In the genomic region with DNA sequence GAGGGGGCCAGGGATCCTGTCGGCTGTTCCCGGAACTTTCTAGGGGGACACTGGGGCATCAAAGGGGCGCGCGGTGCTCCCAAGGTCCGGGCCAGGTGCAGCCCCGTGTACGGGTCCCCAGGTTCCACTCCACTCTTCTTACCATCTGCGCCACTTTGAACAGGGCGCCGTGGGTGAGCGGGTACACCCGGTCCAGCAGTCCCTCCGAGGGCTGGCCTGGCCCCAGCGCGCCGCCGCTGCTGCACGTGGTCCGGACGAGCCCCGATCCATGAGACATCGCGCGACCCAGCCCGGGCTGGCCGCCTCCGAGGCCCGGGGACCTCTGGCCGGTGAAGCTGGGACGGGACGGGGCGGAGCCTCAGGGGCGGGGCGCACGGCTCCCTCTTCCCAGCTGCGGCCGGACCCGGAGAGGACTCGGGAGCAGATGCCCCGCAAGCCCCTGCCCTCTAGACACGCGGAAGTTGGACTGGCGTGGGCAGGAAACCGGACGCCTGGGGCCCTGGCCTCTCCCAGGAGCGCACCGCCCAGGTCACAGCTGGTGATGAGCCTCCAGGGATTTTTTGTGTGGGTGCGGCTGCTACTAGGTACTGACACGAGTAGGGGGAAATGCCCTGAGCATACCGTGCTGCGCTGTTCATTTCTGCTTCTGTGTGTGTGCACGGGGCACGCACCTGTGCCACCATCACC, we compare ENCODE assay signal across 7 mouse cellular contexts. TPM values are rescaled to one million over a fixed set of nuclear protein-coding genes. Genes with fewer than 3 reads are reported as not detected.
DNase-seq lines count a peak whose midpoint lies in the region; ATAC-seq and TF ChIP-seq lines count a peak whose summit lies in the region.

TSS of gene Cmtm7 (minus strand) at position 331 of the 687 bp plus-strand sequence.

- H3K36me3 ChIP-seq in hindbrain, embryonic 14.5 days (replicated peaks; ENCODE audit: control insufficient read depth, insufficient read depth) = no peaks in the 10 kb centered on the region
- no peaks in the 10 kb centered on the region for H3K36me3 ChIP-seq in liver, adult 2 months (ENCODE audit: control insufficient read depth, insufficient read depth, low read length)
- no peaks in the 10 kb centered on the region for H3K36me3 ChIP-seq in midbrain, postnatal 0 days (ENCODE audit: insufficient read depth, low read length)
- no peaks in the 10 kb centered on the region; the same call in 1 of the 2 replicates for H3K36me3 ChIP-seq in splenic B cell, adult 2 months (ENCODE audit: control insufficient read depth, insufficient read depth, low read length, poor library complexity, severe bottlenecking)

- WGBS in hindbrain, embryonic 14.5 days = 2% methylated on average over 53 of the region's 54 CpGs
- WGBS in liver, adult 2 months = 2% methylated on average over 53 of the region's 54 CpGs
- 2% methylated on average over 48 of the region's 54 CpGs for WGBS in midbrain, postnatal 0 days

- no peak for TF ChIP-seq POLR2A in liver, adult 2 months (IDR thresholded peaks at IDR 0.05; ENCODE audit: extremely low read depth, insufficient read depth, low read length)

- no peak for TF ChIP-seq CTCF in Patski (IDR thresholded peaks at IDR 0.05)
- TF ChIP-seq CTCF in gastrocnemius, adult 2 months (IDR thresholded peaks at IDR 0.05) = no peak
- no peak for TF ChIP-seq CTCF in liver, adult 2 months (IDR thresholded peaks at IDR 0.05; ENCODE audit: low read depth, low read length)
- TF ChIP-seq CTCF in midbrain, postnatal 0 days (IDR thresholded peaks at IDR 0.05) = no peak

- CTCF ChIA-PET in Patski (lab: Charles Lee) = interaction anchor here (1.4 kb wide), 2 partner anchors 13 to 15 kb away, joined by 3 read pairs; no protein-coding TSS in a partner anchor

- peak within 1 kb of the TSS; percentile 80 for H3K4me3 ChIP-seq in gastrocnemius, adult 2 months
- H3K4me3 ChIP-seq in hindbrain, embryonic 14.5 days (replicated peaks; ENCODE audit: low read length) = peak within 1 kb of the TSS; percentile 43
- peak within 1 kb of the TSS; percentile 65 for H3K4me3 ChIP-seq in liver, adult 2 months (ENCODE audit: insufficient read depth, low read depth, low read length)
- H3K4me3 ChIP-seq in midbrain, postnatal 0 days (ENCODE audit: low read depth, low read length) = peak within 1 kb of the TSS; percentile 45

- in situ Hi-C loops in Patski (cut with MboI; ENCODE audit: low pct_unique_long_range_greater_than_20kb) = no loop called here

- intact Hi-C loops in gastrocnemius, adult 2 months (cut with DNase I) = no loop called here

- POLR2A ChIA-PET in Patski (lab: Charles Lee) = interaction anchor here (0.5 to 1.7 kb wide), 4 partner anchors 15 to 1561 kb away, joined by 3 to 8 read pairs (median 3); no protein-coding TSS in a partner anchor

- no peaks in the 10 kb centered on the region for H3K9me3 ChIP-seq in hindbrain, embryonic 14.5 days (ENCODE audit: control insufficient read depth, low read length)
- no peaks in the 10 kb centered on the region for H3K9me3 ChIP-seq in midbrain, postnatal 0 days (ENCODE audit: low read length)

- H3K27me3 ChIP-seq in Patski = no peaks in the 10 kb centered on the region
- no peaks in the 10 kb centered on the region for H3K27me3 ChIP-seq in hindbrain, embryonic 14.5 days (ENCODE audit: control insufficient read depth, insufficient read depth, low read length)
- no peaks in the 10 kb centered on the region for H3K27me3 ChIP-seq in liver, adult 2 months (ENCODE audit: control insufficient read depth, insufficient read depth, low read length)
- H3K27me3 ChIP-seq in midbrain, postnatal 0 days (ENCODE audit: insufficient read depth, low read length) = peaks cover 9% of the 10 kb centered on the region; the same call in 1 of the 2 replicates
- H3K27me3 ChIP-seq in splenic B cell, adult 2 months (ENCODE audit: control insufficient read depth, insufficient read depth, low read length, poor library complexity, severe bottlenecking) = no peaks in the 10 kb centered on the region

- H3K27ac ChIP-seq in gastrocnemius, adult 2 months = peak within 1 kb of the TSS; percentile 88
- no peak within 1 kb of the TSS for H3K27ac ChIP-seq in hindbrain, embryonic 14.5 days
- peak within 1 kb of the TSS; percentile 56 for H3K27ac ChIP-seq in liver, adult 2 months (replicated peaks; ENCODE audit: insufficient read depth, low read depth, low read length)
- H3K27ac ChIP-seq in midbrain, postnatal 0 days (ENCODE audit: low read depth, low read length) = 0 out of 2 replicates have a peak within 1 kb of the TSS, but pooled peaks have one; percentile 21

- peaks cover 16% of the 10 kb centered on the region; the same call in 1 of the 2 replicates for H3K4me1 ChIP-seq in hindbrain, embryonic 14.5 days (replicated peaks; ENCODE audit: control insufficient read depth, insufficient read depth, low read length)
- H3K4me1 ChIP-seq in liver, adult 2 months (ENCODE audit: control insufficient read depth, insufficient read depth, low read length) = no peaks in the 10 kb centered on the region
- H3K4me1 ChIP-seq in midbrain, postnatal 0 days (ENCODE audit: insufficient read depth, low read length) = peaks cover 4% of the 10 kb centered on the region

- no peak for DNase-seq in Patski (ENCODE audit: low read depth, low spot score)
- peak; percentile 17 for DNase-seq in c-Kit-positive CD71-positive TER-119-negative erythroid progenitor cells, embryonic 14.5 days (ENCODE audit: low read depth)
- peak; percentile 89 for DNase-seq in gastrocnemius, adult 2 months
- DNase-seq in hindbrain, embryonic 14.5 days (ENCODE audit: low spot score) = no peak
- DNase-seq in liver, adult 2 months (ENCODE audit: extremely low read depth, low read depth, low spot score) = peak; percentile 33
- no peak for DNase-seq in midbrain, postnatal 0 days (ENCODE audit: low spot score)
- peak; percentile 87 for DNase-seq in splenic B cell, adult 2 months (ENCODE audit: low read depth, low spot score)

- peak; percentile 91 for ATAC-seq in Patski
- peak; percentile 75 for ATAC-seq in hindbrain, embryonic 14.5 days (ENCODE audit: low FRiP score)
- peak; percentile 68 for ATAC-seq in midbrain, postnatal 0 days (ENCODE audit: low FRiP score)

- peak within 1 kb of the TSS; percentile 94 for H3K4me2 ChIP-seq in hindbrain, embryonic 14.5 days (replicated peaks)
- H3K4me2 ChIP-seq in midbrain, postnatal 0 days (ENCODE audit: low read depth, low read length, poor library complexity, severe bottlenecking) = peak within 1 kb of the TSS; percentile 88

- H3K79me2 ChIP-seq in liver, adult 2 months (ENCODE audit: control insufficient read depth, insufficient read depth, low read length) = no peaks in the 10 kb centered on the region

- peak within 1 kb of the TSS; percentile 58 for H3K9ac ChIP-seq in hindbrain, embryonic 14.5 days
- peak within 1 kb of the TSS; percentile 49 for H3K9ac ChIP-seq in liver, adult 2 months (ENCODE audit: low read depth, low read length)
- peak within 1 kb of the TSS; percentile 45 for H3K9ac ChIP-seq in midbrain, postnatal 0 days (replicated peaks; ENCODE audit: low read length, poor library complexity, severe bottlenecking)

RNA-seq across cellular contexts. Expression of gene Cmtm7, which starts in this region (rescaled TPM):
- polyA plus RNA-seq in Patski (2021) = 73.0 TPM
- 1 to 10 TPM; 3.9 to 5.5 TPM for total RNA-seq in gastrocnemius, adult 2 months (2021)
- polyA plus RNA-seq in hindbrain, embryonic 14.5 days (2014; fragmentation: Nextera tagmentation; extraction: Ambion mirVana) = 11.9 and 13.7 TPM in 2 replicates
- 5.3 and 6.2 TPM in 2 replicates for total RNA-seq in liver, adult 2 months (2014; rRNA removed)
- 10.5 and 17.3 TPM in 2 replicates for polyA plus RNA-seq in liver, adult 2 months (2012; rRNA removed)
- 13.7 and 15.6 TPM in 2 replicates for total RNA-seq in midbrain, postnatal 0 days (2014; rRNA removed)
- polyA plus RNA-seq in midbrain, postnatal 0 days (2015; fragmentation: Nextera tagmentation; extraction: Ambion mirVana) = 8.0 and 9.1 TPM in 2 replicates

Comparison
In these comparisons a context has a peak if more than half of its experiments do, and no peak if none do; other contexts are left out.
1. DNase-seq: peak in c-Kit-positive CD71-positive TER-119-negative erythroid progenitor cells, embryonic 14.5 days (single experiment), gastrocnemius, adult 2 months (single experiment), liver, adult 2 months (single experiment) and splenic B cell, adult 2 months (single experiment); none in Patski (single experiment), hindbrain, embryonic 14.5 days (single experiment) and midbrain, postnatal 0 days (single experiment).
2. Peak in every context shown above with its lines, with median percentiles within 50 percentile points of each other: ATAC-seq, H3K4me3 ChIP-seq and H3K9ac ChIP-seq.